Mouse (Mus musculus): ENCODE measurements at regions not wholly inside any gene's neighbourhood (a gene's known extent, or its start where the extent isn't known, plus 50 kb on each side); places are given as distances from the start of the nearest gene placed in this dataset.

- Histone ChIP-seq H3K4me1 (peaks cover 3% of the 10 kb centered on the region), H3K9ac (no peak overlapping the region), H3K9me3 (no peaks in the 10 kb centered on the region), H3K27me3 (no peaks in the 10 kb centered on the region), H3K27ac (no peak overlapping the region), H3K4me2 (replicated peaks) (no peak overlapping the region), H3K4me3 (no peak overlapping the region), H3K36me3 (no peaks in the 10 kb centered on the region)
- ATAC-seq (ENCODE audit: low FRiP score, low read depth), result no peak
- WGBS, result 81% methylated on average over 3 of the region's 3 CpGs
These were observed 129.1 kb downstream of the Tent5c start for GRCm38 (mm10) chr3:100360019-100360418.

- H3K9ac ChIP-seq, result 0 out of 2 replicates have a peak overlapping the region, but pooled peaks have one; percentile 50
- H3K27ac ChIP-seq, result no peak overlapping the region
- 22% methylated on average over 8 of the region's 8 CpGs for WGBS
- peak overlapping the region; percentile 26 for H3K4me3 ChIP-seq
- no peaks in the 10 kb centered on the region for H3K4me1 ChIP-seq
- no peaks in the 10 kb centered on the region for H3K9me3 ChIP-seq
- ATAC-seq (ENCODE audit: low FRiP score, low read depth), result peak; percentile 89
- no peaks in the 10 kb centered on the region for H3K36me3 ChIP-seq
- H3K4me2 ChIP-seq (replicated peaks), result peak overlapping the region; percentile 55
- no peaks in the 10 kb centered on the region for H3K27me3 ChIP-seq
These were observed 130.1 kb downstream of the Tent5c start for GRCm38 (mm10) chr3:100359036-100359435.

GRCm38 (mm10) chr3:100333478-100333877 is 155.6 kb downstream of the Tent5c start:
- Histone ChIP-seq H3K4me1 (no peaks in the 10 kb centered on the region), H3K27me3 (no peaks in the 10 kb centered on the region), H3K4me3 (no peak overlapping the region), H3K27ac (no peak overlapping the region), H3K4me2 (replicated peaks) (no peak overlapping the region), H3K36me3 (no peaks in the 10 kb centered on the region), H3K9ac (no peak overlapping the region), H3K9me3 (peaks cover 11% of the 10 kb centered on the region; the same call in 1 of the 2 replicates)
- 88% methylated on average over 2 of the region's 2 CpGs for WGBS
- no peak for ATAC-seq (ENCODE audit: low FRiP score, low read depth)

- H3K36me3 ChIP-seq, result no peaks in the 10 kb centered on the region
- ATAC-seq (ENCODE audit: low FRiP score, low read depth), result no peak
- H3K4me1 ChIP-seq, result no peaks in the 10 kb centered on the region
- no peak overlapping the region for H3K27ac ChIP-seq
- H3K4me2 ChIP-seq (replicated peaks), result no peak overlapping the region
- no peaks in the 10 kb centered on the region for H3K9me3 ChIP-seq
- H3K9ac ChIP-seq, result no peak overlapping the region
- H3K4me3 ChIP-seq, result no peak overlapping the region
- H3K27me3 ChIP-seq, result no peaks in the 10 kb centered on the region
These were observed 156.2 kb upstream of the Wdr3 start for GRCm38 (mm10) chr3:100318357-100318756.

GRCm38 (mm10) chr3:100287818-100288217 is 125.6 kb upstream of the Wdr3 start:
- Histone ChIP-seq H3K9me3 (no peaks in the 10 kb centered on the region), H3K9ac (no peak overlapping the region), H3K27me3 (no peaks in the 10 kb centered on the region), H3K27ac (no peak overlapping the region), H3K4me2 (replicated peaks) (no peak overlapping the region), H3K4me1 (no peaks in the 10 kb centered on the region), H3K36me3 (no peaks in the 10 kb centered on the region), H3K4me3 (no peak overlapping the region)
- 83% methylated on average over 1 of the region's 1 CpGs for WGBS
- ATAC-seq (ENCODE audit: low FRiP score, low read depth), result no peak

DNA sequence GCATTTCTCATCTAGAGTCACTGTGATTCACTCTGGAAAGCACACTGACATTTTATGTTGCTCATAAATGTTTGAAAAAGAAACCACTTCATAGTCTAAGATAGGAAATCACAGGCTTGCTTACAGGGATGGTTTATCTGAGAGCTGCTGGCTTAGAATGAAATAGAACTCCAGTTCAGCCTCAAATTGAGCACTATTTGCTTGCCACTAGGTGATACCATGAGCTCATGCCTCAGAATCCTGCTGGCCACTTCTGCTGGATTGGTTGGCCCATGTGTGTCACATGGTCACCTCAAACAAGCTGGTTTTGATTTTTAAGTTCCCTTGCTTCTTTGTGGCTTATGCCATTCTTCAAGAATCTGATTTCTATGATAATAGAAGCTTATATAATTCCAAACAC is 104.8 kb upstream of the Wdr3 start:
- Histone ChIP-seq H3K9ac (no peak overlapping the region), H3K4me1 (no peaks in the 10 kb centered on the region), H3K27ac (no peak overlapping the region), H3K4me3 (no peak overlapping the region), H3K27me3 (no peaks in the 10 kb centered on the region), H3K9me3 (no peaks in the 10 kb centered on the region), H3K36me3 (no peaks in the 10 kb centered on the region), H3K4me2 (replicated peaks) (no peak overlapping the region)
- no peak for ATAC-seq (ENCODE audit: low FRiP score, low read depth)

DNA sequence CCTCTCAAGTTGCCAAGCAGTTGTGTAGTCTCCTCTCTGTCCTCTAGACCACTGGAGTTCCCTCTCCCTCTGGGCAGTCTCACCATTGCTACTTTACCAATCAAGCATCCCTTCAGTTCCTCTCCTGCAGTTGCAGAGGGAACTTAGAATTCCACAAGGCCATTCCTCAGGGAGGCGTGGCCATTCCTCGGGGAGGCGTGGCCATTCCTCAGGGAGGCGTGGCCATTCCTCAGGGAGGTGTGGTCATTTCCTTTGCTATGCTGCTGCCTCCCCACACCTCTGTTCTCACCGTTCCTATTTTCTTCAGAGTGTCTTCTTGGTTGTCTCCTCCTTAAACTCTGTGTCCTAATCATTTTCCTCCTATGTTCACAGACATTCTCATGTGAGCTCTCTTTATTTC is 102.8 kb upstream of the Wdr3 start:
- Histone ChIP-seq H3K4me1 (no peaks in the 10 kb centered on the region), H3K27me3 (no peaks in the 10 kb centered on the region), H3K9ac (no peak overlapping the region), H3K27ac (no peak overlapping the region), H3K4me3 (no peak overlapping the region), H3K9me3 (no peaks in the 10 kb centered on the region), H3K4me2 (replicated peaks) (no peak overlapping the region), H3K36me3 (no peaks in the 10 kb centered on the region)
- ATAC-seq (ENCODE audit: low FRiP score, low read depth), result no peak
- WGBS, result 57% methylated on average over 5 of the region's 5 CpGs

Measured in limb, embryonic 13.5 days (tissue).